Mouse (Mus musculus): ENCODE results near the gene Ifngr2. TPM values are rescaled to one million over a fixed set of nuclear protein-coding genes. Genes with fewer than 3 reads are reported as not detected.

Gene Ifngr2
- polyA plus RNA-seq (2014; fragmentation: Illumina TruSeq; extraction: RNeasy Lipid Tissue Mini Kit (QIAGEN cat#74804); ENCODE audit: low replicate concordance), result 69.8 TPM

DNA sequence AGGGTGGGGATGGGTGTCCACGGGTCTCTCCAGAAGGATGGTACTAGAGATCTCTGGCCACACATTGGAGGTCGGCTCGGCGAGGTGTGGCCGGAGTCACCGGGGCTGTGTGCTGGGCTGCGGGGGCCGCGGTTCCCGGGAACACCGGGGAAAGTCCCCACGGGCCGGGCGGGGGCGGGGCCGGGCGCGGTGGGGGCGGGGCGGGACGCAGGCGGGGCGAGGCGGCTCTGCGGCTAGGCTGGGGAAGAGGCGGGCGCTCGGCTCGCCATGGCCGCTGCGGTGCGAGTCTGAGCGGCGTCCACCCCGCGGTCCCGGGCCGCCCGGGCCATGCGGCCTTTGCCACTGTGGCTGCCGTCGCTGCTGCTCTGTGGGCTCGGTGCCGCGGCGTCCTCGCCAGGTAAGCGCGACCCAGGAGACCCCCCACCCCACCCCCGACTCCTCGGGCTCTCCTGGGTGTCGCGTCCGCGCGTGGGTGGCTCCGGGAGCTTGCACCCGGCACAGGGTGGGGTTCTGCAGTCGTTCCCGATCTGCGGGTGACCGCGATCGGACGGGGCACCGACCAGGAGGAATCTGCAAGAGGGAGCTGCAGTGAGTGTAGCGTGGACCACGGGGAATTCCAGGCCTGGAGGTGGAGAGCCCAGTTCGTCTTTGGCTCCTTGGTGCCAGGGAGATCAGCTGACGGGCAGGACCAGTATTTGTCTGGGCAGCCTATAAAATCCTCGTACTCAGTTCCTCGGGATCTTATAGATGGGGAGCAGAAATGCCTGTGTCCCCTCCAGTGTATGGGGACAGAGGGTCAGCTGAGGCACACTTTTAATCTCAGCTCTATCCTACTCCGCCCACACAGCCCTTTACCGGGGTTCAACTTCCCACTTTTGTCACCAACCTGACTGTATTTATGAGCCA is at the start of gene Ifngr2:
TSS of gene Ifngr2 (plus strand) at position 237 of the 906 bp plus-strand sequence.

DNA sequence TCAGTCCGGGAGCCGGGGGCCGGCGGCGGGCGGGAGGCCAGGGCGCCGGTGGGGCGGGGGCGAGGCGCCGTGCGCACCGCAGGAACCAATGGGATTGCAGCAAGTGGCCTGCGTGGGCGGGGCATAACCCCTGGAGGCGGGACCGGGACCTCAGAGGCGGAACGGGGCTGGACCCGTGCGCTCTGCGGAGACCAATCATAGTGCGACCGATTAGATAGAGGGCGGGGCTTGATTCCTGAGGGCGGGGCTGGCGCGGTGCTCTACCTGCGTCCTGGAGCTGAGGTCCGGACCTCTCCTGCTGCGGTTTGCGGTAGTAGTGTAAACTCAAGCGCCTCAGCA is 50.8 kb downstream of the Ifngr2 start, which contains the start of gene Tmem50b:
TSS of gene Tmem50b (minus strand) at position 129 of the 339 bp plus-strand sequence.

Other genes starting within 250 kb of the Ifngr2 start
- 83.9 TPM for gene Ifnar2, start 174.3 kb upstream of the Ifngr2 start, polyA plus RNA-seq (2014; fragmentation: Illumina TruSeq; extraction: RNeasy Lipid Tissue Mini Kit (QIAGEN cat#74804); ENCODE audit: low replicate concordance)
- not detected for gene Gm21970, start 155.4 kb upstream of the Ifngr2 start, polyA plus RNA-seq (2014; fragmentation: Illumina TruSeq; extraction: RNeasy Lipid Tissue Mini Kit (QIAGEN cat#74804); ENCODE audit: low replicate concordance)
- 95.2 TPM for gene Il10rb, start 140.9 kb upstream of the Ifngr2 start, polyA plus RNA-seq (2014; fragmentation: Illumina TruSeq; extraction: RNeasy Lipid Tissue Mini Kit (QIAGEN cat#74804); ENCODE audit: low replicate concordance)
- 71.9 TPM for gene Ifnar1, start 61.8 kb upstream of the Ifngr2 start, polyA plus RNA-seq (2014; fragmentation: Illumina TruSeq; extraction: RNeasy Lipid Tissue Mini Kit (QIAGEN cat#74804); ENCODE audit: low replicate concordance)
- gene Tmem50b, start 50.7 kb downstream of the Ifngr2 start, polyA plus RNA-seq (2014; fragmentation: Illumina TruSeq; extraction: RNeasy Lipid Tissue Mini Kit (QIAGEN cat#74804); ENCODE audit: low replicate concordance), result 83.0 TPM
- 10.2 TPM for gene Dnajc28, start 72.0 kb downstream of the Ifngr2 start, polyA plus RNA-seq (2014; fragmentation: Illumina TruSeq; extraction: RNeasy Lipid Tissue Mini Kit (QIAGEN cat#74804); ENCODE audit: low replicate concordance)
- gene Gart, start 99.9 kb downstream of the Ifngr2 start, polyA plus RNA-seq (2014; fragmentation: Illumina TruSeq; extraction: RNeasy Lipid Tissue Mini Kit (QIAGEN cat#74804); ENCODE audit: low replicate concordance), result 6.5 TPM
- gene Son, start 100.4 kb downstream of the Ifngr2 start, polyA plus RNA-seq (2014; fragmentation: Illumina TruSeq; extraction: RNeasy Lipid Tissue Mini Kit (QIAGEN cat#74804); ENCODE audit: low replicate concordance), result 537 TPM
- gene Donson, start 141.7 kb downstream of the Ifngr2 start, polyA plus RNA-seq (2014; fragmentation: Illumina TruSeq; extraction: RNeasy Lipid Tissue Mini Kit (QIAGEN cat#74804); ENCODE audit: low replicate concordance), result 18.8 TPM
- gene Cryzl1, start 181.9 kb downstream of the Ifngr2 start, polyA plus RNA-seq (2014; fragmentation: Illumina TruSeq; extraction: RNeasy Lipid Tissue Mini Kit (QIAGEN cat#74804); ENCODE audit: low replicate concordance), result 102 TPM
- gene Itsn1, start 182.2 kb downstream of the Ifngr2 start, polyA plus RNA-seq (2014; fragmentation: Illumina TruSeq; extraction: RNeasy Lipid Tissue Mini Kit (QIAGEN cat#74804); ENCODE audit: low replicate concordance), result 8.2 TPM